Mouse (Mus musculus): ENCODE data around the gene Mrfap1.
A peak's percentile ranks its signal among the peaks of the same experiment; 100 is the strongest.

The Mrfap1 gene

DNA sequence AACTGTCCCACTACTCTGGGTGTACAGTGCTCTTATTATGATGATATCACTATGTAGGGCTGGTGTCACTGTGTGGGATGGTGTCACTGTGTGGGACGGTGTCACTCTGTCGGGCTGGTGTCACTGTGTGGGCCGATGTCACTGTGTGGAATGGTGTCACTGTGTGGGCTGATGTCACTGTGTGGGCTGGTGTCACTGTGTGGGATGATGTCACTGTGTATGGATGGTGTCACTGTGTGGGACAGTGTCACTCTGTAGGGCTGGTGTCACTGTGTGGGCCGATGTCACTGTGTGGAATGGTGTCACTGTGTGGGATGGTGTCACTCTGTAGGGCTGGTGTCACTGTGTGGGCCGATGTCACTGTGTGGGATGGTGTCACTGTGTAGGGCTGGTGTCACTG lies 10.5 kb downstream of the Mrfap1 start:
- no peak for DNase-seq (ENCODE audit: low read depth, low spot score)

DNA sequence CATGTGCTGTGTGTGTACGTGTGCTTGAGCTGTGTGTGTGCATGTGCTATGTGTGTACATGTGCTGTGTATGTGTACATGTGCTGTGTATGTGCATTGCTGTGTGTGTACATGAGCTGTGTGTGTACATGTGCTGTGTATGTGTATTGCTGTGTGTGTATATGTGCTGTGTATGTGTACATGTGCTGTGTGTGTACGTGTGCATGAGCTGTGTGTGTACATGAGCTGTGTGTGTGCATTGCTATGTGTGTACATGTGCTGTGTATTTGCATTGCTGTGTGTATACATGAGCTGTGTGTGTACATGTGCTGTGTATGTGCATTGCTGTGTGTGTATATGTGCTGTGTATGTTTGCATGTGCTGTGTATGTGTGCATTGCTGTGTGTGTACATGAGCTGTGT lies 17.1 kb downstream of the Mrfap1 start:
- no peak for DNase-seq (ENCODE audit: low read depth, low spot score)

DNA sequence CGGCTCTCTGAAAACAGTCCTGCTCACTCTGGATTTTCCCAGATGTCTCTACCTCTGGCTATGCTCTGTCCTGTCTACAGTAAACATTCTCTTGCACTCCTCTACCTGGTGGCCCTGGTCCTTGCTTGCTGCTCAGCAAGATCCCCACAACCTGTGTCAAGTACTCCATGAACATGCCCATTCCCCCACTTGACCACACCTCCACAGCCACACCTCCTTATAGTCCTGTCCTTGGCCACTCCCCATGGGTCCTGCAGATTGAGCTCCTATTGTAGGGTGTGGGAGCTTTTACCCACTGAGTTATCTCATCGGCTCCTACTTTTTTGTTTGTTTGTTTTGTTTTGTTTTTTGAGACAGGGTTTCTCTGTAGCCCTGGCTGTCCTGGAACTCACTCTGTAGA lies 17.7 kb downstream of the Mrfap1 start:
- DNase-seq (ENCODE audit: low read depth, low spot score): no peak

DNA sequence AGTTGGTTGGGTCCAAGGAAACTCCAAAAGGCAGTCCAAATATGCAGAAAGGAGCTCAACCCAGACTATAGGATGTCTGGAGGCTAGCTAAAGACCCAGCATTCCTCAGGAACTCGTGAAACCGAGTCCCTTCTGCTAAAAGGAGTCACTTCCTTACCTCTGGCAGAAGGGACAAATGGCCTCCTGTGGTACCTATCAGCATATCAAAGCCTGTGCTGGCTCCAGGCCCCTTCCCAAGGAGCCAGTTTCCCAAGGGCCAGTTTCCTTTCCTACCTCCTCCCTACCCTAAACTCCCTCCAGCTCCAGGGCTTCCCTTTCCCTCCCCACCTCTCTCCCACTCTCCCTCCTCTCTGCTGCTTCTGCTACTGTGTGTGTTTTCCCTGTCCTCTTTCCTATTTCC lies 19.4 kb downstream of the Mrfap1 start:
- DNase-seq (ENCODE audit: low read depth, low spot score): no peak

DNA sequence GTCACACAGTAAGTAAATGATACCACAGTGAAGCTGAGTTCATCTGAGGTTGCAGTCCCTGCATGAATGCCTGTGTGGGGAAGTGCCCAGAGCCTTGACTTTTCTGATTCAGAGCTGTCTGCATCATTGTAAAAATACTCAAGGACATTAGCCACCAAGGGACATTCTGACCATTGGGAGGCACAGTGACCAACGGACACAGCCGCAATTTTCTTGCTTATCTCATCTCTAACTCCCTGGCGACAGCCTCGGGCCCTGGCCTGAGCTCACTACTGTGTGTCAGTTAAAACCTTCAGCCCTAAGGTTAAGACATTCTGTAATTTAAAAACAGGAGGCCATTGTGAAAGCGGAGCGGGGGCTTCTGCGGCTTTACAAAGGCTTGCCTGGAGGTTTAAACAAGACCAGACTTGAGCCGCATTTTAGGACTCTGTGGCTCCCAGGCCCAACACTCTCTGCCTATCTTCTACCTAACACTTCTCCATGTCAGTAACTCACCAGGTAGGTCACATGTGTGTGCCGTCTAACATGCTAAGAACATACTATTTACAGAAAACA lies 20.5 kb downstream of the Mrfap1 start:
- DNase-seq (ENCODE audit: low read depth, low spot score): no peak

DNA sequence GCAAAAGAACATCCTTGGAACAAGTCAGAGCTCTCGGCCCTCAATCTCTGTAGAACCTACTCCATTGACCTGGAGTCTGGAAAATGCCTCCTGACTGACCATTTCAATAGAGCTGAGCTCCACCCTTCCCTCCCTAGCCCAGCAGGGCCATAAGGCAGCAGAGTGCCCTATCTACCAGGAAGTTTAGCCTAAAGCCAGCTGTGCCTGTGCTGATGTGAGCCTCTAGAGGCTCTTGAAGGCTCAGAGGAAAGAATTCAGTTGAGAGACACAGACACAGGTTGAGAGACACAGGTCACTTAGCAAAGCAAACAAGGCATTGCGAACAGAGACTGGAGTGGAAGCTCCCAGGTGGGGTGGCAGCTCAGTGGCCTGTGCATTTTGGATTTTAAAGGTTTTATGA lies 21.3 kb downstream of the Mrfap1 start:
- DNase-seq (ENCODE audit: low read depth, low spot score): no peak

DNA sequence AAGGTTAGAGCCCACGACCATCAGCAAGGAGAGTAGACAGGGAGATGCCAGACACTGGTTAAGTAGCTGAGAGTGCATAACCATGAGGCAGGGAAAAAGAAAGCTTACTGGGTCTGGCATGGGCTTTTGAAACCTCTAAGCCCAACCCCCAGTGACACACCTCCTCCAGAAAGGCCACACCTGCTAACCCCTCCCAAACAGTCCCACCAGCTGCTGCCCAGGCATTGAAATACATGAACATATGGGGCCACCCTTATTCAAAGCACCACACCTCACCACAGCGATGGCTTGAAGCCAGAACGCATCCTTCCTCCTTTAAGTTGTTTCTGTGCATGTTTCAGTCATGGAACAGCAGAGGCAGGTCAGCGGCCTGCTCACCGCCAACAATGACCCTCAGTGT lies 24.0 kb downstream of the Mrfap1 start:
- DNase-seq (ENCODE audit: low read depth, low spot score): no peak

DNA sequence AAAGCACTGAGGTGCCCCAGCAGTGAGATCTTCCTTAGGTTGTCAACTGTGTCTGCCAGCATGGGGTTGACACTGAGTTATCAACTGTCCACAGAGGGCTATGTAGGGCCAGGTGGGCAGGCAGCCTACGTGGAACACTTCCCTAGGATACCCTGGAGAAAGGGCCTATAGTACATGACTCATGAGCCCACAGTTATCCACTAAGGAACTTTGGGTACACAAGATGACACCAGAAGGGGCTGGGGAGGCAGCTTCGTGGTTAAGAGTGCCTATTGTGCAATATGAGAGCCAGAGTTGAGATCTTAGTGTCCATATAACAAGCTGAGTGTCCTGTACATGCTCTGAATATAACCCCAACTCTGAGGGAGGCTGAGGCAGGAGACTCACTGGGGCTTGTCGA lies 27.0 kb downstream of the Mrfap1 start:
- no peak for DNase-seq (ENCODE audit: low read depth, low spot score)

DNA sequence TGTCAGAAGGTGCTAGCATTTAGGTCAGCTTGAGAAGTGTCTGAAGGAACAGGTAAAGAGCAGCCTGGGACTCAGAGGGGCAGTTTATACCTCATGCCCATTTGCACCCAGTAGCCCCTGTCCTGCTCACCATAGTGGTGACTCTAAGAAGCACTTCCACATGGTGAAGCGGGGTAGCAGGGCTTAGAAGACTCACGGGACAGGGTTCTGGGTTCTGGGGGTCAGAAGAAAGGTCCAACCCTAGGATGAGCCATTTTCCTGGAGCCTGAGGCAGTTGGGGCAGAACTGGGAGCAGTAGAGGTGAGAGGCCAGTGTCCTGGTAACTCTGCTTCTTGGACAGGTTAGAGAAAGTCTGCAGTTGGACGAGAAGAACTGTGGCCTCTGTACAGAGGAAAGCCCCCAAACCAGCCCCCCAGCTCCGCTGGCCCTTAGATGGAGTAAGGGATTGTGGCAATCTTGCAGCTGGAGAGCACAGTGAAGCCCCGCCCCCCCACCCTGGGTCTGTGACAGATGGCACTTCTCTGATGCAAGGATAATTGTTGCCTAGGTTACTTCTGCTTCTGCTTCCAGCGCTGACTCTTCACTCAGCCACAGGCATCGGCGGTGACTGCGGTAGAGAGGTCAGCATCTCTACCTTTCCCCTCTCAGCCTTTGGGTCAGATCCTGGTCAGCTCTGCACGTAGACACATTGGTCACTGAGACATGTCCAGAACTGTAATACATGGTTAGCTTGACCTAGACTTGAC lies 29.4 kb downstream of the Mrfap1 start:
- no peak for DNase-seq (ENCODE audit: low read depth, low spot score)

DNA sequence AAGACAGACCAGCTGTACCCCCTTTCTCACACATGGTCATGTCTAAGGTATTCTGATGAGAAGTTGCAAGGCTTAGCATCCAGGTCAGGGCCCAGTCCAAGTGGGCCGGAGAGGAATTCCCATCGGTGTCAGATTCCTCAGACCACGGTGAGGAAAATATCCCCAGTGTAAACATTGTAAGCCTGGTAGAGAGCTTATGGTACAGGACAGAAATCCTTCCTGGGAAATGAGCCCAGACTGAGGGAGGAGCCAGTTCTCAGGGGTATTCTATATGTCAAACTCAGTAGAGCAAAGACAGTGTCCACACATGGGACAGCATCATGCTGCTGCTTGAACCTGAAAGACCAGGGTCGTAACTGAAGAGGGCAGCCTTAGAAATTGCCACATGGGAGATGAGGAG lies 36.7 kb downstream of the Mrfap1 start:
- no peak for DNase-seq (ENCODE audit: low read depth, low spot score)

DNA sequence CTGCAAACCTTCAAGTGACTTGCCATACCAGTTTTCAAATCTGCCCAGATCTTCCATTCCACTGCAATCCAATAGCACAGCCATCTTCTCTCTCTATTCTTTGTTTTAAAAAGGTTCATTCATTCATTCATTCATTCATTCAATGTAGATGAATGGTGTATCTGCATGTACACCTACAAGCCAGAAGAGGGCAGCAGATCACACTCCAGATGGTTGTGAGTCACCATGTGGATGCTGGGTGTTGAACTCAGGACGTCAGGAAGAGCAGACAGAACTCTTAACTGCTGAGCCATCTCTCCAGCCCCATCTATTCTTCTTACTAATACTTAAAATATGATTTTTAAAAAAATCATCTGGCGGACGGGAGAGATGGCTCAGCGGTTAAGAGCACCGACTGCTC lies 39.5 kb downstream of the Mrfap1 start:
- DNase-seq (ENCODE audit: low read depth, low spot score): peak; percentile 64

DNA sequence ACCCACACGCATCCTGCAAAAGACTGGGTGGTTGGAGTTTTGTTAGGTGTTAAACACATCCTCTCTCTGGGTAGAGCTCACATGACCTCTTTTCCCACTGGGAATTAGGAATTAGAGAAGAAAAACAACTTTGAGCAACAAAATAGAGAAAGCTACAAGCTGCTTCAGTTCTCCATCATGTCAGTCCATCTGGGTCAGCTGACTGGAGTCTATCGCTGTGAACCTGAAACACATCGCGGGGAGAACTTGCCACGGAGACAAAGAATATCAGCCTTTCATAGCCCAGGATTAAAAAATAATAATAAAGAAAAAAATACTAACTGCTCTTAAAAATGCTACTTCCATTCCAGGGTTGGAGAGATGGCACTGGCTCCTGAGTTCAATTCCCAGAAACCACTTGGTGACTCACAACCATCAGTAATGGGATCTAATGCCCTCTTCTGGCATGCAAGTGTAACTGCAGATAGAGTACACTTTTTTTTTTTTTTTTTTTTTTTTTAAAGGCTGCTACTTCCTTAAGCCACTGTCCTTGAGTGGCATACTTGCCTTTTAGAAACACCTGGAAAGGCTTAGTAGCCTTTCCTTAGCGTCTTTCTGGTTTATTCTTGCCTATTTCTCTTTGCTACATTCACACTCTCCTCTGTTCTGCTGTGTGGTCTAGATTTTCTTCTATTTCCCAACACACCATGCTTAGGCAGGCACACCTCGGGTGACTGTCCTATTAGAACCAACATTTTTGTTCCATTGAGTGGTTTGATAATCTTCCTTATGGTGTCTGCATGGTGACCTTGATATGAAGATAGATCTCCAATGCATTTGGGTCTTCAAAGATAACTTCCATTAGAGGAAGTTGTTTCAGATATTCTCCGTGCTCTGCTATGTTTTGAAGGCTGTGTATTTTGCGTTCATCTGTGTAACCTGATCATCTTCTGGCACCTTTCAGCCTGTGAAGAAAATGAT lies 46.2 kb downstream of the Mrfap1 start:
- DNase-seq (ENCODE audit: low read depth, low spot score): peak; percentile 55

DNA sequence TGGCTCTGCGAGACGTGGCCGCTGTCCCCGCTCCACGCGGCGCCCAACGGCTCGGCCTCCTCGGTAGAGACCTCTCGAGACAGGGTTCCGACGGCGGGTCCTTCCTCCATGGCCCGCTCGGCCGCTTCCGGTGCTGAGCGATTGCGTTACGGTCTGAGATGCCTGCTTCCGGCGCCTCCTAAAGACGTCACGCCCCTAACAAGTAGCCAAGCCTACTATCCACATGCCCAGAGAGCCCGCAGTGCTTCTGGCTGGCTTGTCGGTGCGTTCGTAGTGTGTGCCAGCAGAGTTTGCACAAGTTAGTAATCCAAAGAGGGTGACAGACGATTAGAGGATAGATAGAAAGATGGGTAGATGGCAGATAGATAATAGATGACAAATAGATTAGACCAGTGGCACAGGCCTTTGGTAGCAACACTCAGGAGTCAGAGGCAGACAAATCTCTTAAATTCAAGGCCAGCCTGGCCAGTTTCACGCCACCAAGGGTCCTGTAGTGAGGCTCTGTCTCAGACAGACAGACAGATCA lies 48.0 kb downstream of the Mrfap1 start, which contains the start of gene Bloc1s4:
Gene Bloc1s4 (minus strand): TSS at position 115 of the 526 bp plus-strand sequence.
- DNase-seq (ENCODE audit: low read depth, low spot score): peak; percentile 94

DNA sequence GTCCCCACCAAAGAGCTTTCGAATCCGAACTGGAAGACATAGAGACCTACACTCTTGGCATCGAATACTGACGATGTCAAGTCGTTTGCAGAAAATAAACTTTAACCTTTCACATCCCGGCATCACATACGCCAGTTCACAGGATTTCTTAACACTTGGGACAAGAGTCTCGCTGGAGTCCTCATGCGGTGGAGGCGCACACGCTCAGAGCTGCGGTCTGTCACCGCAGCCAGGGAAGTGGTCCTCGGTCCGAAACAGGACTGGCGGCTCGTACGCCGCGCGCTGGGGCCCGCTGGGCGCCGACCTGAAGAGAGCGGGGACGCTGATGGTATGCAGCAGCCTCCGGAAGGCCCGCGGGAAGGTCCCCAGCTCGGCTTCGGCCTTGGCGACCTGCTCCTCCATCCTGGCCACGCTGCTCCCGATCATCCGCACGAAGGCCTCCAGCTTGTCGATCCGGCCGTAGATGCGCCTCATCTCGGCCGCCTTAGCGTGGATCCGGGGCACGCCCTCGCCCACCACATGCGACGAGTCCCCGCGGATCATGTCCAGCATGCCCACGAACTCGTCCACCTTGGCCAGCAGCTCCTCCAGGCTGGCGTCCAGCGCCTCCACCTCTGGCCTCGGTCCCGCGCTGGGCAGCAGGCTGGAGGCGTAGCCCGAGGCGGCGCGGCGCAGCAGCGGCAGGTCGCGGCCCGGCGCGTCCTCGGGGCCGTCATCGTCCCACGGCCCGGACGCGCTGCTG lies 48.6 kb downstream of the Mrfap1 start:
- no peak for DNase-seq (ENCODE audit: low read depth, low spot score)

DNA sequence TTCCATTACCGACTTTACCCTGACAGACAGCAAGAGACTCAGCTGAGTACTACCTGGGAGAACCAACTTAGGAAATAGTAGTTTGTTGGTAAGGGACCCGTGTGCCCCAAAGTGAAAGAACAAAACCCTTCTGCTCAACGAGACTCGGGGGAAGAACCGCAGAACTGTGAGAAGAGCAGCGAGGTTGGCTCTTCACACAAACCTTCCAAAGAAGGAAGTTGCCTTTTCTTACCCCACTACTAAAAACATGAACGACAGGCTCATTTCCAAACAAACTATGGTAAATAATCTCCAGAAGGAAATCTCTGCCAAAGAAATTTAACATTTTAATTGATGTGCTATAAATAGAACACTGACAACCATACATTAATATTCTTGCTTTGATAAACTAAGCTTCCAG lies 49.5 kb downstream of the Mrfap1 start:
- DNase-seq (ENCODE audit: low read depth, low spot score): no peak
